Mouse (Mus musculus) erythroblast, embryonic 14.5 days (primary cell): ENCODE data around the gene Pfn1. TPM values are rescaled to one million over a fixed set of nuclear protein-coding genes. Genes with fewer than 3 reads are reported as not detected.

Experiments
- H3K27me3 ChIP-seq: 2 replicates; pipeline ENCODE4 v1.6.1; 2012; ENCODE audit warnings: inconsistent platforms; ENCODE audit not compliant: control insufficient read depth
- H3K36me3 ChIP-seq: 2 replicates; pipeline ENCODE4 v1.6.1; 2012; ENCODE audit warnings: mild to moderate bottlenecking, inconsistent platforms; ENCODE audit not compliant: control insufficient read depth
- H3K4me1 ChIP-seq: 2 replicates; pipeline ENCODE4 v1.6.1; 2012; ENCODE audit warnings: inconsistent platforms; ENCODE audit not compliant: control insufficient read depth
- H3K4me3 ChIP-seq: replicated peaks from 2 replicates; pipeline ENCODE3; 2012; ENCODE audit warnings: moderate library complexity, mild to moderate bottlenecking, inconsistent platforms
- H3K9me3 ChIP-seq: 2 replicates; pipeline ENCODE4 v1.6.1; 2012; ENCODE audit warnings: low read length, inconsistent platforms, mixed read lengths; ENCODE audit not compliant: control insufficient read depth
- GATA1 ChIP-seq: IDR thresholded peaks from 2 replicates; pipeline ENCODE4 v1.6.1; 2012; ENCODE audit warnings: low read length, inconsistent platforms, mixed read lengths
- TAL1 ChIP-seq: IDR thresholded peaks from 3 replicates; pipeline ENCODE4 v1.6.1; 2012; ENCODE audit warnings: low read length, inconsistent platforms, mixed read lengths
- polyA plus RNA-seq: library from polyadenylated mRNA; stranded (reverse); fragments of >175 nt; gene quantifications from 2 replicates; pipeline ENCODE4 v1.2.3, GENCODE M21; 2012

The Pfn1 gene
- 240 and 308 TPM in 2 replicates for polyA plus RNA-seq

GRCm38 (mm10) chr11:70654198-70654922, at the start of gene Pfn1:
Pfn1 (minus strand) TSS chr11:70654644.
- Histone ChIP-seq H3K4me1 (peaks cover 74% of the 10 kb centered on the region), H3K9me3 (no peaks in the 10 kb centered on the region), H3K4me3 (peak within 1 kb of the TSS; percentile 79), H3K36me3 (peaks cover 38% of the 10 kb centered on the region), H3K27me3 (peaks cover 16% of the 10 kb centered on the region)
- no peak for TF ChIP-seq GATA1
- TF ChIP-seq TAL1 = no peak

DNA sequence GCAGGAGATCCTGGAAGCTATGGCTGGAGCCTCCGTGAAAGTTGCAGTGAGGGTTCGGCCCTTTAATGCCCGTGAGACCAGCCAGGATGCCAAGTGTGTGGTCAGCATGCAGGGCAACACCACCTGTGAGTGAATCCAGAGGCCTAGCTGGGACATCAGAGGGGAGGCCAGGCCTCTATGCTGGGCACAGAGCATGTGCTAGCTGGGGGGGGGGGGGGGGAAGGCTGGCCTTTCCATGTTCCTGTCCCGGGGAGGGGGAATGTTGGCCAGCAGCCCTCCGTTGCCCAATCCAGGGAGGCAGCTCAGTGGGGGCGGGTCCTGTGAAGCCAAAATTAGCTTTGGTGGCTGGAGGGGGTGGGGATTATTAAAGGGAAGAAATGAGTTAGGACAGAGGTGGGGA, 48.3 kb upstream of the Pfn1 start:
- TF ChIP-seq GATA1 (no peak), TAL1 (no peak)
- Histone ChIP-seq H3K4me3 (no peak overlapping the region), H3K36me3 (peaks cover 37% of the 10 kb centered on the region), H3K9me3 (no peaks in the 10 kb centered on the region), H3K4me1 (peaks cover 24% of the 10 kb centered on the region), H3K27me3 (peaks cover 11% of the 10 kb centered on the region)

DNA sequence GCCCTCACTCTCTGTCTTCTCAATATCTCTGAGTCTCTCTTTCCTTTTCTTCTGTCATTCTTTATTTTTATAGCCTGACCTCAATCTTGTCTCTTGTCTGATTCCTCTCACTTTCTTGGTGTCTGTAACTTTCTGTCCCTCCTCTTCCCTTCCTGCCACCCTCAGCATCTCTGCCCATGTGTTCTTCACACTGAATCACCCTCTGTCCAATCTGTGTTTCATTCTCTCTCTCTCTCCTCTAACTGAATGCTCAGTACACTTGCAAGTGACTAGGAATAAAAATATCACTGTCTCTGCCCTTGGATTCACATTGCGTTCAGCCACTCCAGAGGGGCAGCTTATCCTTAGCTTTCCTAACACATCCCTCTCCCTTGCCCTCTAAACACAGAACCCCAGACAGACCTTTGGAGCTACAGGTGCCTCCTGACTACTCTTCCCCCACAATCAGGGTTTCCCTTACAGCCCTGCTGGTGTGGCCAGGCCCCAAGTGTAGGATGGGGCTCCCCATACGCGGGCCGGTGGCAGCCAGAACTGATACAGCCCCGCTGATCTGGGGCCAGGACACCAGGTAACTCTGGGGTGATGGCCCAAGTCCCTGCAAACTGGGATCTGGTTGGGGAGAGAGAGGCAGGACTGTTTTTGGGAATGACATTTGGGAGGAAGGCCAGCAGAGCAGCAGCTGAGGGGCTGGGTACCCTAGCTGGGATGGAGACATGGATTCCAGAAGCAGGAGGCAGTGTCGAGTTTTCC, 47.7 kb upstream of the Pfn1 start:
- H3K4me1 ChIP-seq = peaks cover 24% of the 10 kb centered on the region
- TF ChIP-seq GATA1 (no peak), TAL1 (no peak)
- peaks cover 11% of the 10 kb centered on the region for H3K27me3 ChIP-seq
- peaks cover 35% of the 10 kb centered on the region for H3K36me3 ChIP-seq
- no peak overlapping the region for H3K4me3 ChIP-seq
- no peaks in the 10 kb centered on the region for H3K9me3 ChIP-seq

- H3K36me3 ChIP-seq = peaks cover 28% of the 10 kb centered on the region
- peak overlapping the region; percentile 86 for H3K4me3 ChIP-seq
- no peak for TF ChIP-seq TAL1
- TF ChIP-seq GATA1 = no peak
- peaks cover 17% of the 10 kb centered on the region for H3K27me3 ChIP-seq
- no peaks in the 10 kb centered on the region for H3K9me3 ChIP-seq
- peaks cover 24% of the 10 kb centered on the region for H3K4me1 ChIP-seq
Measured at GRCm38 (mm10) chr11:70701221-70701955, 46.9 kb upstream of the Pfn1 start.

- Histone ChIP-seq H3K36me3 (peaks cover 22% of the 10 kb centered on the region), H3K27me3 (peaks cover 22% of the 10 kb centered on the region), H3K4me1 (peaks cover 24% of the 10 kb centered on the region), H3K4me3 (peak overlapping the region; percentile 86), H3K9me3 (no peaks in the 10 kb centered on the region)
- TF ChIP-seq GATA1 (no peak), TAL1 (no peak)
Measured at GRCm38 (mm10) chr11:70700613-70701012, 46.2 kb upstream of the Pfn1 start.

GRCm38 (mm10) chr11:70699722-70700556, 45.5 kb upstream of the Pfn1 start, which contains the start of the genes Inca1 and Kif1c:
Inca1 (minus strand) TSS chr11:70700155.
Kif1c (plus strand) TSS chr11:70700548.
- Histone ChIP-seq H3K4me1 (peaks cover 24% of the 10 kb centered on the region), H3K27me3 (peaks cover 25% of the 10 kb centered on the region), H3K4me3 (peak within 1 kb of the TSS; percentile 86), H3K36me3 (peaks cover 15% of the 10 kb centered on the region; the same call in 1 of the 2 replicates), H3K9me3 (no peaks in the 10 kb centered on the region)
- TF ChIP-seq TAL1 = no peak
- TF ChIP-seq GATA1 = no peak

DNA sequence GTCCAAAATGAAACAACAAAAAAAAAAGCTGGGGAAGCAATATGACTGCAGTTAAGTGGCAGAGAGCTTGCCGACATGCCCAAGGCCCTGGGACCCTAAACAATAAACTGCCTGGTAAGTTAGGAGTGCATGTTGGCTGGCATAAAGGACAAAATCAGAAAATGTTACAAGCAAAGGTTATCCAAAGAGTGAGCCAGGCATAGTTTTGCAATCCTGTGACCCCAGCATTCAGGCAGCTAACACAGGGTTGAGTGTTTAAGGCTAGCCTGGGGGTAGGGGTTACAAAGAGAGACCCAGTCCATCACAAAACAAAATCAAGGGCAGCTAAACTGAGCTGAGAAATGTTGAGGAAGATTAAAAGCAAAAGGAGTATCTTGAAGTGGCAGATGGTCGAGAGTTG, 44.6 kb upstream of the Pfn1 start:
- no peaks in the 10 kb centered on the region for H3K9me3 ChIP-seq
- peaks cover 6% of the 10 kb centered on the region; the same call in 1 of the 2 replicates for H3K36me3 ChIP-seq
- TF ChIP-seq GATA1 (no peak), TAL1 (no peak)
- H3K27me3 ChIP-seq = peaks cover 29% of the 10 kb centered on the region
- H3K4me1 ChIP-seq = peaks cover 24% of the 10 kb centered on the region
- no peak overlapping the region for H3K4me3 ChIP-seq

- H3K4me3 ChIP-seq = no peak overlapping the region
- peaks cover 21% of the 10 kb centered on the region for H3K4me1 ChIP-seq
- no peak for TF ChIP-seq GATA1
- TF ChIP-seq TAL1 = no peak
- peaks cover 40% of the 10 kb centered on the region for H3K27me3 ChIP-seq
- H3K9me3 ChIP-seq = no peaks in the 10 kb centered on the region
- H3K36me3 ChIP-seq = no peaks in the 10 kb centered on the region
Measured at GRCm38 (mm10) chr11:70697376-70697775, 42.9 kb upstream of the Pfn1 start.
